Mouse (Mus musculus): ENCODE measurements around the gene Mapk8ip3. TPM values are rescaled to one million over a fixed set of nuclear protein-coding genes. Genes with fewer than 3 reads are reported as not detected.

Gene Mapk8ip3
- polyA plus RNA-seq, 1 experiment from 2014 or later: 23.2 TPM

DNA sequence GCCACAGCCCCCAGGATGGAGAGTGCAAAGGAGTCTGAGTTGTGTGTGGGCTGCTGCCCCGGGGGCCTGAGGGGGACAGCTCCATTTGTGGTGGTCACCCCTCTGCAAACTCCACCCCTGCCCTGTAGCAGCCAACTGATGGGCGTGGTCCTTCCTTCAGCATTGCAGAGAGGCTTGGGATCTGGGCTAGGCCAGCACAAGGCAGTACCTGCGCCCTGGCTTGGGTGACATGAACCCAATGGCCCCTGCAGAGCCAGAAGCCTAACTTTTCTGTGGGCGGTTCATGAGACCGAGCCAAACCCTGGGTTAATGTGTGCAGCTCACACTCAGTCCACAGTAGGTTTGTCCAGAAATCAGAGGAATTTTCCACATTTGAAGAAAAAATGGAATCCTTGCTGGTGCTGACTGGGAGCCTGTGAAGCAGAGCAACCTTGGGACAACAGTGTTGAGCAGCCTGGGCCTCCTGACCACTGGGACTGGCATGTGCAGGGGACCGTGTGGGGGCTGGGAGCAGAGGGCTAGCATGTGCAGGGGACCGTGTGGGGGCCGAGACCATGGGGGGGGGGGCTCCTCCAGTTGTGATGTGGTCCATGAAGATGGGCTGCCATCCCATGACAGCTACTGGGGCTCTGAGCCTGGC lies 78.8 kb downstream of the Mapk8ip3 start:
- Histone ChIP-seq H3K9me3 (replicated peaks) (no peaks in the 10 kb centered on the region), H3K4me3 (no peak overlapping the region), H3K27me3 (no peaks in the 10 kb centered on the region), H3K4me1 (replicated peaks) (no peaks in the 10 kb centered on the region), H3K9ac (no peak overlapping the region), H3K36me3 (peaks cover 33% of the 10 kb centered on the region), H3K4me2 (no peak overlapping the region), H3K27ac (no peak overlapping the region)
- ATAC-seq (replicated peaks; ENCODE audit: insufficient number of reproducible peaks, insufficient read depth, low FRiP score, low read depth): no peak
- WGBS: 84% methylated on average over 8 of the region's 8 CpGs

DNA sequence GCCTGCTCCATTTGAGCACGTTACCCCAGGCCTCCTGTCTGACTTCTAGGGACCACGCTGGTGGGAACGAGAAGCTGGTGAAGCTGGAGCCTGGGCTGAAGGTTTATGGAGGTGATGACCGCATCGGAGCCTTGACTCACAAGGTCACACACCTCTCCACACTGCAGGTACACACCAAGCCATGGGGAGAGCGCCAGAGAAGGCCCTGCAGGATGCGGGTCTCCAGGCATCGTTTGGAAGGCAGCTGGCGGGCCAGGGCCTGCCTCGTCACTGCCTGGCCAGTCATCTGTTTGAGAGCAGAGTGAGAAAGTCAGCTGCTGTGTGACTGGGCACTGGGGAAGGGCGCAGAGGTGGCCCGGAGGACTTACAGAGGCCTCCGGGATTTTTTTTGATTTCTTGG lies 80.2 kb downstream of the Mapk8ip3 start:
- H3K27ac ChIP-seq: no peak overlapping the region
- H3K4me3 ChIP-seq: no peak overlapping the region
- H3K36me3 ChIP-seq: peaks cover 26% of the 10 kb centered on the region
- H3K4me1 ChIP-seq (replicated peaks): no peaks in the 10 kb centered on the region
- WGBS: 92% methylated on average over 13 of the region's 13 CpGs
- H3K9me3 ChIP-seq (replicated peaks): no peaks in the 10 kb centered on the region
- H3K9ac ChIP-seq: no peak overlapping the region
- H3K4me2 ChIP-seq: no peak overlapping the region
- no peak for ATAC-seq (replicated peaks; ENCODE audit: insufficient number of reproducible peaks, insufficient read depth, low FRiP score, low read depth)
- no peaks in the 10 kb centered on the region for H3K27me3 ChIP-seq

DNA sequence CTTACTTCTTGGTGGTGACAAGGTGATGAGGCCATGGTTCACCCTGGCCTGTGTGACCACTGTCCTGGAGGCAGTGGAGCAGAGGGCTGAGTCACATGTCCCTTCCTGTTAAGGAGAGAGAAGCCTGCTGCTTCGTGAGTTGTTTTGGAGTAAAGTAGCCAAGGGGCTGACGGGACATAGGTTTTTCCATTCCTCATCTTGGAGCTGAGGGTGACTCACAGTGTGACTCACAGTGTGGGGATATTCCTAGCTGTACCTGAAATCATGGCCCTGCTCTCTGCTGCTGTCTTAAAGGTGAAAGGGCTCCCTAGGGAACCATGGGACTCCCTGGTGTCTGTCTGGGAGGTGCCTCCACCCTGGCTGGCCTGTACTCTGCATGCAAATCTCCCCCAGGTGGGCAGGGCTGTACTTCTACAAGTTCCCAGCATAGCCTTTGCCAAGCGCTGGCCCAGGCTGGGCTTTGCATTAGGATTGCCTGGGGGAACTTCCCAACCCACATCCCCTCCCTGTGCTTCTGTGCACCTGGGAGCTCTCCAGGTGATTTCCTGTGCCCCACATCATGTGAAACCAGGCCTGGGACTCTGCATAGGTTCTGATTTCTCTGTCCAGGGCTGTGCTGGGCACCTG lies 80.8 kb downstream of the Mapk8ip3 start:
- WGBS: 75% methylated on average over 3 of the region's 3 CpGs
- Histone ChIP-seq H3K9ac (no peak overlapping the region), H3K9me3 (replicated peaks) (no peaks in the 10 kb centered on the region), H3K27ac (no peak overlapping the region), H3K36me3 (peaks cover 20% of the 10 kb centered on the region), H3K4me3 (no peak overlapping the region), H3K4me1 (replicated peaks) (peaks cover 6% of the 10 kb centered on the region; the same call in 1 of the 2 replicates), H3K27me3 (no peaks in the 10 kb centered on the region), H3K4me2 (no peak overlapping the region)
- ATAC-seq (replicated peaks; ENCODE audit: insufficient number of reproducible peaks, insufficient read depth, low FRiP score, low read depth): no peak

DNA sequence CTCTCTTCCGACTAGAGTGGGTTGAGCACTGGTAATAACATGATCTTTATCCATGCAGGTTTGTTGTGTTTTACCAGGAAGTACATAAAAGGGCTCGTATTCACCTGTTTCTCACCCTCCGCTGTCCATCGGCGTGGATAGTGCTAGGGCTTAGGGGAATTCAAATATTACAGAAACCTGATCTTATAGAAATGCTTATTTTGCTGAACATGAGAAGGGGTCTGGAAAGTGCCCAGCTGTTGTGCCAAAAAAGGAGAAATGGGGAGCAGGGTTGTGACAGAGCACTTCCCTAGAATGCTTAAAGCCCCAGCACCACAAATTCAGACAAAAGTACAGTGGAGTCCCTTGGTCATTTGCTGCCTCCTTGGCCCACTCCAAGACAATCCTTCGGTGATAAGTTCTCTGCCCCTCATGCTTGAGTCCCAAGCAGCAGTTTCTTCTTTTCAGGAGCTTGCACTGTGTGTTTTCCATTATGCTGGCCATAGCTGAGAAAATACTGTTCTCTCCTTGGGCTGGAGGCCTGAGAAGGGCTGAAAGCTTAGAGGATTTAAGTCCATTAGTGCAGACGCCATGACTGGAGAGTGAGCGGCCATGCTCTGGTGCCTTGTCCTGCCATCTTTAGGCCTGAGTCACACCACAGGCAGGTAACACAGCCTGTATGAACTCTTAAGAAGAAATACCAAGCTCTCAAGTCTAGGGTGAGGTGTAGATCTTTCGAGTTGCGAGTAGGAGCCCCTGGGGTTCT lies 85.2 kb downstream of the Mapk8ip3 start:
- Histone ChIP-seq H3K4me2 (peak overlapping the region; percentile 86), H3K4me3 (peak overlapping the region; percentile 60), H3K27me3 (no peaks in the 10 kb centered on the region), H3K9me3 (replicated peaks) (no peaks in the 10 kb centered on the region), H3K36me3 (peaks cover 18% of the 10 kb centered on the region), H3K4me1 (replicated peaks) (peaks cover 16% of the 10 kb centered on the region), H3K27ac (no peak overlapping the region), H3K9ac (peak overlapping the region; percentile 62; the same call in 1 of the 2 replicates)
- no peak for ATAC-seq (replicated peaks; ENCODE audit: insufficient number of reproducible peaks, insufficient read depth, low FRiP score, low read depth)
- WGBS: 77% methylated on average over 10 of the region's 10 CpGs

DNA sequence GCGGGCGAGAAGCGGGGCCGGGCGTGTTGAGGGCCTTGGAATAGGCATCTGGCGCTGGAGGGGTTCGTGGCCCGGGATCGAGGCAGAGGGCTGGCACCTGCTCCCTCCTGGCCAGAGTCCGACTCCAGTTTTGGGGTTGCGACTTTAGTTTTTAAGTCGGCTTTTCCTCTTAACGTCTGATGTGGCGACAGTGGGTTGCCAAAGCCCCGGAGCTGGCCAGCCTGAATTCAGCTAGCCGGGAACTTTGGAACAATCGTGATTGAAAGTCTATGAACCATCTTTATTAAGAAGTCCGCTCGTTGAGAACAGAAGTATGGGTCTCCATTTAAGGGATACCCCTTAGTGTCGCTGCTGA lies 86.0 kb downstream of the Mapk8ip3 start:
- ATAC-seq (replicated peaks; ENCODE audit: insufficient number of reproducible peaks, insufficient read depth, low FRiP score, low read depth): no peak
- H3K9me3 ChIP-seq (replicated peaks): no peaks in the 10 kb centered on the region
- H3K4me2 ChIP-seq: peak overlapping the region; percentile 86
- peaks cover 16% of the 10 kb centered on the region for H3K4me1 ChIP-seq (replicated peaks)
- peak overlapping the region; percentile 62 for H3K9ac ChIP-seq
- 2% methylated on average over 20 of the region's 20 CpGs for WGBS
- peaks cover 18% of the 10 kb centered on the region for H3K36me3 ChIP-seq
- H3K4me3 ChIP-seq: peak overlapping the region; percentile 60
- H3K27me3 ChIP-seq: no peaks in the 10 kb centered on the region
- H3K27ac ChIP-seq: peak overlapping the region; percentile 98

DNA sequence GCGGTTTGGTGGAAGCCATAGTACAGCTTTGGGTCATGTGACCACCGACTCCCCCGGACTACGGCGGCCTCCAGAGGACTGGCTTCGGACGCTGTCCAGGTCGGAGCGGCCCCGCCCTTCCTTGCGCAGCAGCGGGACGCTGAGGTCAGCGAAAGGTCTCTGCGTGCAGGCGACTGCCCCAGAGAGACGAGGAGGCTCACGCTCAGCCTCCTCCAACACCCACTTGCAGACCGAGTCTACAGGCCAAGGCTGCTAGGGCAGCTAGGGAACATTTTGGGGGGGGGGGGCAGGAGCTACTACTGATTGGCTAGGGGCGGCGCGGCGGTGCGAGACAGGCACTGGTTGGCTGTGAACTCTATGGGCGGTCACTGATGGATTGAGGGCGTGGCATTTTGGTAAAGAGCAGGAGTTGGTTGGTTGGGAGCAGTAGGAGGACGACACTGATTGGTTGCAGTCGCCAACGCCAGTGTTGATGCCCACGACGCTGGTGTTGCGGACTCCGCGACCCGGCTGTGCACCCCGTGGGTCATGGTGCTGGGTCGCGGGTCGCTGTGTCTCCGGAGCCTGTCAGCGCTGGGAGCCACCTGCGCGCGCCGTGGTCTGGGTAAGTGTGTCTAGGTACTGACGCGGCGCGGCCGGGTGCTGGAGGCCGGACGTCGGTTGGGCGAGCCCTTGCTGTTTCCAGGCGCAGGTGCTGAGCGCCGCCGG lies 86.6 kb downstream of the Mapk8ip3 start, which contains the start of gene Fahd1:
Gene Fahd1, minus strand, starts transcription at position 300 of the 708 bp plus-strand sequence.
- Histone ChIP-seq H3K4me1 (replicated peaks) (peaks cover 16% of the 10 kb centered on the region), H3K9me3 (replicated peaks) (no peaks in the 10 kb centered on the region), H3K36me3 (peaks cover 18% of the 10 kb centered on the region), H3K27ac (peak within 1 kb of the TSS; percentile 98), H3K27me3 (no peaks in the 10 kb centered on the region), H3K4me3 (peak within 1 kb of the TSS; percentile 60), H3K4me2 (peak within 1 kb of the TSS; percentile 86), H3K9ac (peak within 1 kb of the TSS; percentile 91)
- WGBS: under 1% methylated on average over 58 of the region's 58 CpGs
- ATAC-seq (replicated peaks; ENCODE audit: insufficient number of reproducible peaks, insufficient read depth, low FRiP score, low read depth): peak; percentile 98

DNA sequence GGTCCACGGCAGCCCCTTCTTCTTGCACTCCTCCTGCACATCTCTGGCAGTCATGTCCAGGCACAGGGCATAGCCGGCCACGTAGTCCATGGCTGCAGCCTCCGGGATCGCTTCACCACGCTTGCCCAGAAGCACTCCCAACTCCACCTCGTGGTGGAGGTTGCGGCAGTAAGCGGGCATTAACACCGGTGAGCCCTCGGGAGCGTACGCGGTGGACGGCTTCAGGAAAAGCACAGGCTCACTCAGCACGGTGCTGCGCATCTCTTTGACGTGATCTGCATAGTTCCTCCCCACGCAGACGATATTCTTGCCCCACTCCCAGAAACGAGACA lies 87.1 kb downstream of the Mapk8ip3 start:
- H3K4me2 ChIP-seq: peak overlapping the region; percentile 86
- H3K27ac ChIP-seq: peak overlapping the region; percentile 98
- ATAC-seq (replicated peaks; ENCODE audit: insufficient number of reproducible peaks, insufficient read depth, low FRiP score, low read depth): peak; percentile 56
- H3K9me3 ChIP-seq (replicated peaks): no peaks in the 10 kb centered on the region
- peak overlapping the region; percentile 60 for H3K4me3 ChIP-seq
- H3K9ac ChIP-seq: peak overlapping the region; percentile 91
- H3K27me3 ChIP-seq: no peaks in the 10 kb centered on the region
- peaks cover 18% of the 10 kb centered on the region for H3K36me3 ChIP-seq
- peaks cover 18% of the 10 kb centered on the region for H3K4me1 ChIP-seq (replicated peaks)
- WGBS: under 1% methylated on average over 21 of the region's 21 CpGs

DNA sequence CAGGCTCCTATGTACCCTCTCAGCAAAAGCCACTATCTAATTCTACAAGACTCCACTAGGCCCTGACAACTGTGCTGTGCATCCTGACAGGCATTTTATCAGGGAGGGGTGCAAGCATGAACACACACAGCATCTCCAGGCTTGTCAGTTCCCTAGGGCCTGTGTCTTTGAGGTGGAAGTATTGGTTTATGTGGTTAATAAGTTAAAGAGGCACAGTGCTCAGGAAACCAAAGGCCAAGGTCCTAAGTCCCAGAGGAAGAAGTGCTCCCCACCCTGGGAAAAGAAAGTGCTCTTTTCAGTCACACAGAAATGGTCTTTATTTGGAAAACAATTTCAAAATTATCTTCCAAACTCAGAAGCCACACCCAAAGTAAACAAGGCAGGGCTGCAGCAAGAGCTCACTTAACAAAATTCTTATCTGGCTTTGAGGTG lies 88.2 kb downstream of the Mapk8ip3 start:
- H3K9ac ChIP-seq: peak overlapping the region; percentile 43; the same call in 1 of the 2 replicates
- no peaks in the 10 kb centered on the region for H3K9me3 ChIP-seq (replicated peaks)
- H3K27me3 ChIP-seq: no peaks in the 10 kb centered on the region
- no peak for ATAC-seq (replicated peaks; ENCODE audit: insufficient number of reproducible peaks, insufficient read depth, low FRiP score, low read depth)
- peak overlapping the region; percentile 86 for H3K4me2 ChIP-seq
- H3K4me1 ChIP-seq (replicated peaks): peaks cover 19% of the 10 kb centered on the region
- H3K36me3 ChIP-seq: peaks cover 9% of the 10 kb centered on the region
- peak overlapping the region; percentile 98 for H3K27ac ChIP-seq
- H3K4me3 ChIP-seq: peak overlapping the region; percentile 60

DNA sequence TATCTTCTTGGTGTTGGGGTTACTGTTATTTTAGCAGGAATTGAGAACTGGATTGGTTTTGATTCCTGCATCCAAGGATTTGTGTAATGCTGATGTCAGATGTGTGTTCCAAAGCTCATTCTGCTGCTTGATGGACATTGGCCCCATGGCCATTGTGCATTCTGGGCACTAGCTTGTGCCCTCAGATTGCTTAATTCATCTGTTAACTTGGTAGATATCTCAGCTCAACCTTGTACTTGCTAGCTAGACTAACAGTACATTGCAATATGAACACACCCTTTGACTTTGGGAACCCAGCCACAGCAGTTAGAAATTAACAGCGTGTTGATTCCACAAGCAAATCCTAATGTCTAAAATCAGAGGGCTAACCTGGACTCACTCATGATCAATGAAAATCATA lies 89.4 kb downstream of the Mapk8ip3 start:
- H3K4me2 ChIP-seq: no peak overlapping the region
- no peak overlapping the region for H3K27ac ChIP-seq
- H3K27me3 ChIP-seq: no peaks in the 10 kb centered on the region
- no peak for ATAC-seq (replicated peaks; ENCODE audit: insufficient number of reproducible peaks, insufficient read depth, low FRiP score, low read depth)
- no peak overlapping the region for H3K4me3 ChIP-seq
- H3K36me3 ChIP-seq: no peaks in the 10 kb centered on the region
- H3K4me1 ChIP-seq (replicated peaks): peaks cover 19% of the 10 kb centered on the region
- H3K9ac ChIP-seq: no peak overlapping the region
- 94% methylated on average over 1 of the region's 1 CpGs for WGBS
- no peaks in the 10 kb centered on the region for H3K9me3 ChIP-seq (replicated peaks)

DNA sequence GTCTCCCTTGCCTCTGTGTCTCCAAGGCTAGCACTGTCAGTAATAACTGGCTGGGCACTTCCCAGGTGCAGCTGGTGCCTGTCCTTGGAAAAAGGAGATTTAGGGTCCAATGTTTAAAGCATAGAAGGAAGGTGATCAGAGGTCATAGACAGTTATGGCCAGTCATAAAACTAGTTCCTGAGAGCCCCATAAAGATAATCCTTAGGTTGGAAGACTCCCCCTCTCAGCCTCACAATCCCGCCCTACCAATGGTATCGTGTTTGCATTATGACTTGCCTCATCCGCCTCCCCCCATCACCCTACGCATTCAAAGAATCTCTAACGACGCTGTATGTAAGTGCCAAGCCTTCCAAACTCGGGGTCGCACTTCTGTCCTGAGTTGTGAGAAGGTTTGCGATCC lies 92.3 kb downstream of the Mapk8ip3 start:
- Histone ChIP-seq H3K4me3 (no peak overlapping the region), H3K27ac (no peak overlapping the region), H3K4me1 (replicated peaks) (peaks cover 10% of the 10 kb centered on the region), H3K27me3 (peaks cover 7% of the 10 kb centered on the region; the same call in 1 of the 2 replicates), H3K4me2 (peak overlapping the region; percentile 22), H3K9me3 (replicated peaks) (no peaks in the 10 kb centered on the region), H3K36me3 (no peaks in the 10 kb centered on the region), H3K9ac (no peak overlapping the region)
- WGBS: 40% methylated on average over 9 of the region's 9 CpGs
- no peak for ATAC-seq (replicated peaks; ENCODE audit: insufficient number of reproducible peaks, insufficient read depth, low FRiP score, low read depth)

DNA sequence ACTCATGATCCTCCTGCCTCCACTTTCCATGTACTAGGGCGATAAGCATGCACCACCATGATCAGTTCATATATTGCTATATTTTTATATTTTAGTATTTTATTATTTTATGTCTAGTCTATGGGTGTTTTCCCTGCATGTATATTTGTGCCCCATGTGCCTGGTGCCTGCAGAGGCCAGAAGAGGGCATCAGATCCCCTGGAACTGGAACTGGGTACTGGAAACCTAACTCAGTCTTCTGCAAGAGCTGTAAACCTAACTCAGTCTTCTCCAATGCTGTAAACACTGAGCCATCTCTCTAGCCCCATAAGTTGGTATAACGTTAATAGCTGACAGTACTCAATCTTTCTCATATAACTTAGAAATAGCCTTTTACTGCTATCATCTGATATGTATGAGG lies 94.1 kb downstream of the Mapk8ip3 start:
- H3K4me3 ChIP-seq: no peak overlapping the region
- H3K4me2 ChIP-seq: no peak overlapping the region
- H3K9me3 ChIP-seq (replicated peaks): no peaks in the 10 kb centered on the region
- H3K36me3 ChIP-seq: no peaks in the 10 kb centered on the region
- H3K9ac ChIP-seq: no peak overlapping the region
- no peak for ATAC-seq (replicated peaks; ENCODE audit: insufficient number of reproducible peaks, insufficient read depth, low FRiP score, low read depth)
- WGBS: 53% methylated on average over 2 of the region's 2 CpGs
- H3K27ac ChIP-seq: no peak overlapping the region
- peaks cover 13% of the 10 kb centered on the region; the same call in 1 of the 2 replicates for H3K27me3 ChIP-seq
- 0 out of 2 replicates have a peak, but pooled peaks cover 3% of the 10 kb centered on the region for H3K4me1 ChIP-seq (replicated peaks)

Measured in heart, embryonic 15.5 days (tissue).